Mouse (Mus musculus): ENCODE data around the gene Spred2.

The Spred2 gene

GRCm38 (mm10) chr11:19985283-19985854 lies 61.2 kb downstream of the Spred2 start:
- DNase-seq (ENCODE audit: low spot score), result no peak

- no peak for DNase-seq (ENCODE audit: low spot score)
These were observed 62.3 kb downstream of the Spred2 start for GRCm38 (mm10) chr11:19986443-19986861.

GRCm38 (mm10) chr11:19986871-19987755 lies 62.9 kb downstream of the Spred2 start:
- no peak for DNase-seq (ENCODE audit: low spot score)

- no peak for DNase-seq (ENCODE audit: low spot score)
These were observed 63.5 kb downstream of the Spred2 start for GRCm38 (mm10) chr11:19987756-19988091.

- DNase-seq (ENCODE audit: low spot score), result no peak
These were observed 64.0 kb downstream of the Spred2 start for GRCm38 (mm10) chr11:19988224-19988623.

GRCm38 (mm10) chr11:19988631-19989030 lies 64.5 kb downstream of the Spred2 start:
- DNase-seq (ENCODE audit: low spot score), result no peak

- DNase-seq (ENCODE audit: low spot score), result no peak
These were observed 65.2 kb downstream of the Spred2 start for GRCm38 (mm10) chr11:19989141-19989910.

- no peak for DNase-seq (ENCODE audit: low spot score)
These were observed 66.6 kb downstream of the Spred2 start for GRCm38 (mm10) chr11:19990731-19991130.

GRCm38 (mm10) chr11:19991303-19991976 lies 67.3 kb downstream of the Spred2 start:
- no peak for DNase-seq (ENCODE audit: low spot score)

GRCm38 (mm10) chr11:19992341-19993281 lies 68.4 kb downstream of the Spred2 start:
- no peak for DNase-seq (ENCODE audit: low spot score)

- DNase-seq (ENCODE audit: low spot score), result no peak
These were observed 69.6 kb downstream of the Spred2 start for GRCm38 (mm10) chr11:19993753-19994152.

- no peak for DNase-seq (ENCODE audit: low spot score)
These were observed 70.2 kb downstream of the Spred2 start for GRCm38 (mm10) chr11:19994262-19994790.

- no peak for DNase-seq (ENCODE audit: low spot score)
These were observed 73.8 kb downstream of the Spred2 start for GRCm38 (mm10) chr11:19997940-19998339.

GRCm38 (mm10) chr11:20002883-20003282 lies 78.7 kb downstream of the Spred2 start:
- DNase-seq (ENCODE audit: low spot score), result no peak

GRCm38 (mm10) chr11:20007701-20008100 lies 83.5 kb downstream of the Spred2 start:
- DNase-seq (ENCODE audit: low spot score), result no peak

GRCm38 (mm10) chr11:20011210-20011978 lies 87.2 kb downstream of the Spred2 start:
- no peak for DNase-seq (ENCODE audit: low spot score)

GRCm38 (mm10) chr11:20013366-20013765 lies 89.2 kb downstream of the Spred2 start:
- DNase-seq (ENCODE audit: low spot score), result no peak

- no peak for DNase-seq (ENCODE audit: low spot score)
These were observed 93.8 kb downstream of the Spred2 start for GRCm38 (mm10) chr11:20017937-20018336.

- DNase-seq (ENCODE audit: low spot score), result no peak
These were observed 94.7 kb downstream of the Spred2 start for GRCm38 (mm10) chr11:20018905-20019304.

- no peak for DNase-seq (ENCODE audit: low spot score)
These were observed 96.5 kb downstream of the Spred2 start for GRCm38 (mm10) chr11:20020720-20021119.

Data from urinary bladder, postnatal 25 days (tissue).